Mouse (Mus musculus) stomach, embryonic 15.5 days (tissue): ENCODE measurements at regions not wholly inside any gene's neighbourhood (a gene's known extent, or its start where the extent isn't known, plus 50 kb on each side); places are given as distances from the start of the nearest gene placed in this dataset.

Experiments
- ATAC-seq: fragments of 200-750 bp; cut with Nextera tagmentation; 2 replicates; pipeline ENCODE4 v1.8.0; 2017; ENCODE audit warnings: low read depth, moderate number of reproducible peaks, moderate TSS enrichment; ENCODE audit not compliant: insufficient read depth, low FRiP score
- H3K27ac ChIP-seq: fragments of 300-500 bp; sonication (generic); 2 replicates; pipeline ENCODE4 v1.5.1; 2015; ENCODE audit warnings: mild to moderate bottlenecking, inconsistent platforms
- H3K27me3 ChIP-seq: fragments of 300-500 bp; sonication (generic); replicated peaks from 2 replicates; pipeline ENCODE4 v1.6.1; 2015; ENCODE audit warnings: inconsistent platforms
- H3K36me3 ChIP-seq: fragments of 300-500 bp; sonication (generic); 2 replicates; pipeline ENCODE4 v1.6.1; 2015; ENCODE audit warnings: inconsistent platforms
- H3K4me1 ChIP-seq: fragments of 300-500 bp; sonication (generic); 2 replicates; pipeline ENCODE4 v1.6.1; 2015; ENCODE audit warnings: inconsistent platforms
- H3K4me2 ChIP-seq: fragments of 300-500 bp; sonication (generic); 2 replicates; pipeline ENCODE4 v1.6.1; 2015; ENCODE audit warnings: mild to moderate bottlenecking, inconsistent platforms
- H3K4me3 ChIP-seq: fragments of 300-500 bp; sonication (generic); replicated peaks from 2 replicates; pipeline ENCODE4 v1.5.1; 2015; ENCODE audit warnings: inconsistent platforms
- H3K9ac ChIP-seq: fragments of 300-500 bp; sonication (generic); 2 replicates; pipeline ENCODE4 v1.6.1; 2015; ENCODE audit warnings: inconsistent platforms
- H3K9me3 ChIP-seq: fragments of 300-500 bp; sonication (generic); 2 replicates; pipeline ENCODE4 v1.6.1; 2016; ENCODE audit warnings: inconsistent platforms
- WGBS: fragments of 180-500 bp; shearing (Covaris S2); methylation state at CpG from one replicate; pipeline ENCODE4 v1.1.7; 2015; 5-methylcytosine and 5-hydroxymethylcytosine counted together

- no peaks in the 10 kb centered on the region for H3K27me3 ChIP-seq
- no peak overlapping the region for H3K4me3 ChIP-seq
- H3K9ac ChIP-seq = no peak overlapping the region
- H3K4me1 ChIP-seq = no peaks in the 10 kb centered on the region
- ATAC-seq = no peak
- WGBS = 58% methylated on average over 6 of the region's 6 CpGs
- H3K36me3 ChIP-seq = no peaks in the 10 kb centered on the region
- H3K9me3 ChIP-seq = no peaks in the 10 kb centered on the region
- no peak overlapping the region for H3K4me2 ChIP-seq
- no peak overlapping the region for H3K27ac ChIP-seq
Observed at GRCm38 (mm10) chr6:117313944-117314566, 145.7 kb downstream of the Cxcl12 start.

DNA sequence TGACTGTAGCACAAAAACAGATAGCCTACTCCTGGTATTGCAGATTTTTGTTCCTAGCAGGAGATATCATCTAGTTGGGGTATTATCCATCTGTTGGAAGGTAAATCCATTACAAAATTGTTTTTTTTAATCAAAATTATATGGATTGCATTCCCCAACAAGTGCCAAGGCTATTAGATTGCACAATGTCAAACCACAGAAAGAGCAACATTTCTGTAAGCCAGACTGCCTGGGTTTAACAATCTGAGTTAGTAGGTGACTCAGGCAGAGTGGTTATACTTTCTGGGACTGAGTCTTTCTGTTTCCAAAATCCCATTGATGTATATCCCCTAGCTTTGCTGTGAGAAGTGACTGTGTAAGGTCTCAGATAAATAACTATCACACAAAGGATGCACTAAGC is 155.0 kb downstream of the Cxcl12 start:
- H3K4me3 ChIP-seq = no peak overlapping the region
- ATAC-seq = no peak
- H3K4me2 ChIP-seq = no peak overlapping the region
- H3K9me3 ChIP-seq = no peaks in the 10 kb centered on the region
- H3K4me1 ChIP-seq = no peaks in the 10 kb centered on the region
- H3K9ac ChIP-seq = no peak overlapping the region
- no peaks in the 10 kb centered on the region for H3K36me3 ChIP-seq
- H3K27ac ChIP-seq = no peak overlapping the region
- H3K27me3 ChIP-seq = no peaks in the 10 kb centered on the region

DNA sequence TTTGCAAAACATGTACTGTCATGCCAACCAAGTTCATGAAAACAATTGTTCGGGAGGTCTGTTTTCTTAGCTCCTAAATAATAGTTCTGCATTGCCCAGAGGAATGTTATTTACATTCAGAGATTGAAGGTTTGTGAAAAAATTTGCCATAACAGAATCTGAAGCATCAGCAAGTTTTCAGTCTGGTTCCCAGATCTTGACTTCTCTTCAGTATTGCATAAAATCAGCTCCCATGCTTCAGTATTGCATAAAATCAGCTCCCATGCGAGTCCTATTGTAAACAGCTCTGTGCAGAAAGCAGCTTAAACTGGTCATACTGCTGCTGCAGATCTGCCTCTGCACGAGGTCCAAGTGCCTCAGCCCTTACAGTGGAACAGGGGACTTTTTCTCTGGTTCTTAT is 155.5 kb downstream of the Cxcl12 start:
- Histone ChIP-seq H3K4me1 (no peaks in the 10 kb centered on the region), H3K27me3 (no peaks in the 10 kb centered on the region), H3K36me3 (no peaks in the 10 kb centered on the region), H3K9ac (no peak overlapping the region), H3K4me2 (no peak overlapping the region), H3K9me3 (no peaks in the 10 kb centered on the region), H3K27ac (no peak overlapping the region), H3K4me3 (no peak overlapping the region)
- ATAC-seq = no peak
- WGBS = 35% methylated on average over 3 of the region's 3 CpGs

GRCm38 (mm10) chr6:117326835-117327775 is 158.8 kb downstream of the Cxcl12 start:
- 65% methylated on average over 18 of the region's 18 CpGs for WGBS
- ATAC-seq = no peak
- H3K4me2 ChIP-seq = no peak overlapping the region
- no peaks in the 10 kb centered on the region for H3K9me3 ChIP-seq
- no peaks in the 10 kb centered on the region for H3K4me1 ChIP-seq
- no peaks in the 10 kb centered on the region for H3K36me3 ChIP-seq
- H3K27me3 ChIP-seq = no peaks in the 10 kb centered on the region
- H3K27ac ChIP-seq = no peak overlapping the region
- no peak overlapping the region for H3K9ac ChIP-seq
- no peak overlapping the region for H3K4me3 ChIP-seq

DNA sequence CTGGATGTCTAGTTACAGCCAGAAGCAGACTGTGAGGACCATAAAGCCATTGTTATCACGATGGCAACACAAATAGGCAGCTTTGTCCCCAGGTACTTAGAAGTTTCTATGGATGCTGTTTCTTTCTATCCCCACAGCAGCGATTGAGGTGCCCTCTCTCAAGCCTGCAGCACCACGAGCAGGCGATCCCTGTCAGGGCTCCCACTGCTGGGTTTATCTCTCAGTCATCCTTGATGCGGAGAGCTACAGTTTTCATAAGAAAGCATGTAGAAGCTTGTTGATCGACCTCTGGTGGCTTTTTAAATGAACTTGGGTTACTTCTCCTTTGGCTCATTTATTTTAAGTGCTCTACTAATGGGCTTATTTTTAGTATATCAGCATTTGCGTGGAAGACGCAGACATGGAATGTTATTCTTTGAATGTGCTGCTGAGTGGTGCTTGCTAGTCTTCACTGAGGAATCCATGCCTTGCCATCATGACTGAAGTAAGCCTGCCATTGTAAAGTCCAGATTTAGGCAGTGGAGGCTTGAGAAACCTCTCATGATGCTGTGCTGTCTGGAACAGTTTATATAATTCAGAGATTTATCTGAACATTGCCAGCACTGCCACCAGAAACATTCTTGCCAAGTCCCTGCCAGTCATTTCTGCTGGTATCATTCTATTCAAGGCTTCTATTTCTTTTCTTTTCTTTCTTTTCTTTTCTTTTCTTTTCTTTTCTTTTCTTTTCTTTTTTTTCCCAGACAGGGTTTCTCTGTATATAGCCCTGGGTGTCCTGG is 161.0 kb downstream of the Cxcl12 start:
- Histone ChIP-seq H3K4me1 (no peaks in the 10 kb centered on the region), H3K27ac (no peak overlapping the region), H3K9ac (no peak overlapping the region), H3K9me3 (no peaks in the 10 kb centered on the region), H3K36me3 (no peaks in the 10 kb centered on the region), H3K4me3 (no peak overlapping the region), H3K27me3 (no peaks in the 10 kb centered on the region), H3K4me2 (no peak overlapping the region)
- no peak for ATAC-seq
- 68% methylated on average over 8 of the region's 8 CpGs for WGBS

- no peak overlapping the region for H3K4me2 ChIP-seq
- no peaks in the 10 kb centered on the region for H3K9me3 ChIP-seq
- no peaks in the 10 kb centered on the region for H3K4me1 ChIP-seq
- no peak for ATAC-seq
- no peaks in the 10 kb centered on the region for H3K36me3 ChIP-seq
- WGBS = 50% methylated on average over 6 of the region's 6 CpGs
- H3K4me3 ChIP-seq = no peak overlapping the region
- H3K27me3 ChIP-seq = no peaks in the 10 kb centered on the region
- no peak overlapping the region for H3K27ac ChIP-seq
- H3K9ac ChIP-seq = no peak overlapping the region
Observed at GRCm38 (mm10) chr6:117330198-117330597, 161.9 kb downstream of the Cxcl12 start.

- Histone ChIP-seq H3K27me3 (no peaks in the 10 kb centered on the region), H3K9ac (no peak overlapping the region), H3K4me1 (no peaks in the 10 kb centered on the region), H3K4me2 (no peak overlapping the region), H3K9me3 (no peaks in the 10 kb centered on the region), H3K4me3 (no peak overlapping the region), H3K27ac (no peak overlapping the region), H3K36me3 (no peaks in the 10 kb centered on the region)
- WGBS = 37% methylated on average over 5 of the region's 5 CpGs
- ATAC-seq = no peak
Observed at GRCm38 (mm10) chr6:117330726-117331360, 162.5 kb downstream of the Cxcl12 start.

- no peak for ATAC-seq
- H3K4me1 ChIP-seq = no peaks in the 10 kb centered on the region
- no peak overlapping the region for H3K4me2 ChIP-seq
- no peaks in the 10 kb centered on the region for H3K9me3 ChIP-seq
- H3K27ac ChIP-seq = no peak overlapping the region
- no peaks in the 10 kb centered on the region for H3K36me3 ChIP-seq
- no peaks in the 10 kb centered on the region for H3K27me3 ChIP-seq
- H3K4me3 ChIP-seq = no peak overlapping the region
- 46% methylated on average over 6 of the region's 6 CpGs for WGBS
- no peak overlapping the region for H3K9ac ChIP-seq
Observed at GRCm38 (mm10) chr6:117332641-117333040, 164.3 kb downstream of the Cxcl12 start.

GRCm38 (mm10) chr6:117342123-117342522 is 173.8 kb downstream of the Cxcl12 start:
- Histone ChIP-seq H3K4me3 (no peak overlapping the region), H3K9me3 (no peaks in the 10 kb centered on the region), H3K4me1 (no peaks in the 10 kb centered on the region), H3K27ac (no peak overlapping the region), H3K9ac (no peak overlapping the region), H3K4me2 (no peak overlapping the region), H3K36me3 (no peaks in the 10 kb centered on the region), H3K27me3 (no peaks in the 10 kb centered on the region)
- WGBS = 90% methylated on average over 3 of the region's 3 CpGs
- no peak for ATAC-seq

GRCm38 (mm10) chr6:117347356-117347755 is 179.0 kb downstream of the Cxcl12 start:
- no peaks in the 10 kb centered on the region for H3K4me1 ChIP-seq
- H3K36me3 ChIP-seq = no peaks in the 10 kb centered on the region
- no peaks in the 10 kb centered on the region for H3K9me3 ChIP-seq
- no peak for ATAC-seq
- no peak overlapping the region for H3K4me3 ChIP-seq
- no peak overlapping the region for H3K9ac ChIP-seq
- no peaks in the 10 kb centered on the region for H3K27me3 ChIP-seq
- no peak overlapping the region for H3K4me2 ChIP-seq
- 91% methylated on average over 1 of the region's 1 CpGs for WGBS
- H3K27ac ChIP-seq = no peak overlapping the region

- Histone ChIP-seq H3K27ac (no peak overlapping the region), H3K4me1 (no peaks in the 10 kb centered on the region), H3K9ac (no peak overlapping the region), H3K36me3 (no peaks in the 10 kb centered on the region), H3K9me3 (no peaks in the 10 kb centered on the region), H3K4me2 (no peak overlapping the region), H3K27me3 (no peaks in the 10 kb centered on the region), H3K4me3 (no peak overlapping the region)
- 55% methylated on average over 1 of the region's 1 CpGs for WGBS
- no peak for ATAC-seq
Observed at GRCm38 (mm10) chr6:117351846-117352245, 183.5 kb downstream of the Cxcl12 start.
